9 mouse cellular contexts compared by ENCODE assay signal in the genomic region with DNA sequence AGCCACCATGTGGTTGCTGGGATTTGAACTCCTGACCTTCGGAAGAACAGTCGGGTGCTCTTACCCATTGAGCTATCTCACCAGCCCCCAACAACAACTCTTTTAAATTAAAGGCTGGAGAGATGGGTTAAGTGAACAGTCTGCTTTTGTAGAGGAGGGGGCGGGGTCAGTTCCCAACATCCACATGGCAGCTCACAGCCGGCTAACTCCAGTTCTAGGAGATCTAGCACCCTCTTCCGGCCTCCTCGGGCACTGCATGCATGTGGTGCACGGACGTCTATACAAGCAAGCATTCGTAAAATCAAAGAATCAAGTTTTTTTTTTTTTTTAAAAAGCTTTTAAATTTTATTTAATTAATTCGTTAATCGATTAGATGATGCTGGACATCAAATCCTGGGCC. TPM values are rescaled to one million over a fixed set of nuclear protein-coding genes. Genes with fewer than 3 reads are reported as not detected.
DNase-seq lines count a peak whose midpoint lies in the region; ATAC-seq and TF ChIP-seq lines count a peak whose summit lies in the region.
"Had no signal": no experiment of that assay in that cellular context is flagged by ENCODE, and none has a peak within 500 bp of the region (broad histone marks: within the 10 kb centered on the region; RNA-seq: fewer than 3 reads in every experiment).

No protein-coding gene starts in this region.

- no peak overlapping the region for H3K9ac ChIP-seq in forebrain, embryonic 11.5 days (ENCODE audit: low read length)
- H3K9ac ChIP-seq in forebrain, embryonic 12.5 days, result no peak overlapping the region
- H3K9ac ChIP-seq in stomach, postnatal 0 days (ENCODE audit: low read length), result no peak overlapping the region

- no peak overlapping the region for H3K4me3 ChIP-seq in forebrain, embryonic 11.5 days (ENCODE audit: low read depth, low read length)
- no peak overlapping the region for H3K4me3 ChIP-seq in forebrain, embryonic 12.5 days (replicated peaks)
- no peak overlapping the region for H3K4me3 ChIP-seq in G1E (ENCODE audit: low read depth, low read length)
- H3K4me3 ChIP-seq in stomach, postnatal 0 days (ENCODE audit: low read depth, low read length), result no peak overlapping the region

- 0 out of 2 replicates have a peak, but pooled peaks cover 1% of the 10 kb centered on the region for H3K4me1 ChIP-seq in forebrain, embryonic 11.5 days (replicated peaks; ENCODE audit: control insufficient read depth, insufficient read depth, low read length)
- peaks cover 14% of the 10 kb centered on the region for H3K4me1 ChIP-seq in forebrain, embryonic 12.5 days
- H3K4me1 ChIP-seq in G1E (ENCODE audit: insufficient read depth, low read depth, low read length), result peaks cover 14% of the 10 kb centered on the region
- H3K4me1 ChIP-seq in stomach, postnatal 0 days (replicated peaks; ENCODE audit: control insufficient read depth, insufficient read depth), result peaks cover 3% of the 10 kb centered on the region

- no peak for ATAC-seq in forebrain, embryonic 11.5 days (replicated peaks; ENCODE audit: low FRiP score)
- ATAC-seq in forebrain, embryonic 12.5 days (ENCODE audit: low FRiP score), result no peak
- ATAC-seq in G1E (ENCODE audit: extremely low read depth, insufficient number of reproducible peaks, low FRiP score, poor library complexity, severe bottlenecking), result no peak
- ATAC-seq in stomach, postnatal 0 days (ENCODE audit: low FRiP score, low TSS enrichment), result no peak

- peaks cover 31% of the 10 kb centered on the region for H3K27me3 ChIP-seq in forebrain, embryonic 11.5 days (ENCODE audit: control insufficient read depth, insufficient read depth, low read length)
- peaks cover 53% of the 10 kb centered on the region for H3K27me3 ChIP-seq in forebrain, embryonic 12.5 days
- peaks cover 24% of the 10 kb centered on the region for H3K27me3 ChIP-seq in G1E (ENCODE audit: insufficient read depth, low read length)
- no peaks in the 10 kb centered on the region for H3K27me3 ChIP-seq in stomach, postnatal 0 days (ENCODE audit: control insufficient read depth, insufficient read depth, low read length)

- no peak overlapping the region for H3K27ac ChIP-seq in forebrain, embryonic 11.5 days (ENCODE audit: low read depth, low read length)
- H3K27ac ChIP-seq in forebrain, embryonic 12.5 days, result no peak overlapping the region
- no peak overlapping the region for H3K27ac ChIP-seq in stomach, postnatal 0 days (replicated peaks)

- TF ChIP-seq EP300 in stomach, postnatal 0 days (optimal IDR thresholded peaks at IDR 0.05), result no peak

- peak; percentile 39; the same call in 1 of the 2 replicates for TF ChIP-seq CTCF in G1E (IDR thresholded peaks at IDR 0.05; ENCODE audit: low read depth, low read length)
- peak; percentile 77 for TF ChIP-seq CTCF in stomach, postnatal 0 days (IDR thresholded peaks at IDR 0.05; ENCODE audit: low read depth)

- peak; percentile 83 for DNase-seq in forebrain, embryonic 11.5 days (ENCODE audit: low spot score)
- DNase-seq in G1E (ENCODE audit: low spot score), result no peak
- DNase-seq in cerebellum, adult 8-10 months, result peak; percentile 32
- peak; percentile 75 for DNase-seq in gastrocnemius, postnatal 14 days
- peak; percentile 68 to 73 for DNase-seq in layer of hippocampus, postnatal 14 days (ENCODE audit: low spot score in 2 of 2)
- DNase-seq in mesoderm, embryonic 11.5 days (ENCODE audit: low read depth, low spot score), result peak; percentile 71
- DNase-seq in stomach, postnatal 0 days (ENCODE audit: low spot score), result peak; percentile 84

- H3K4me2 ChIP-seq in forebrain, embryonic 11.5 days (ENCODE audit: low read depth, low read length, severe bottlenecking), result no peak overlapping the region
- no peak overlapping the region for H3K4me2 ChIP-seq in forebrain, embryonic 12.5 days
- no peak overlapping the region for H3K4me2 ChIP-seq in stomach, postnatal 0 days (replicated peaks; ENCODE audit: low read depth)

- 30% methylated on average over 11 of the region's 11 CpGs for WGBS in forebrain, embryonic 11.5 days
- 27% methylated on average over 11 of the region's 11 CpGs for WGBS in forebrain, embryonic 12.5 days
- WGBS in stomach, postnatal 0 days, result 30% methylated on average over 11 of the region's 11 CpGs

- no peaks in the 10 kb centered on the region for H3K9me3 ChIP-seq in forebrain, embryonic 11.5 days (ENCODE audit: control insufficient read depth, low read length)
- no peaks in the 10 kb centered on the region for H3K9me3 ChIP-seq in forebrain, embryonic 12.5 days
- peaks cover 14% of the 10 kb centered on the region for H3K9me3 ChIP-seq in G1E (replicated peaks)
- H3K9me3 ChIP-seq in stomach, postnatal 0 days (ENCODE audit: control insufficient read depth, low read length), result no peaks in the 10 kb centered on the region
- H3K9me3 ChIP-seq: megakaryocyte, embryonic 14.5 days had no signal

- no peaks in the 10 kb centered on the region for H3K36me3 ChIP-seq in forebrain, embryonic 11.5 days (ENCODE audit: control insufficient read depth, insufficient read depth, low read length)
- no peaks in the 10 kb centered on the region for H3K36me3 ChIP-seq in forebrain, embryonic 12.5 days (replicated peaks)
- H3K36me3 ChIP-seq in G1E (replicated peaks), result peaks cover 6% of the 10 kb centered on the region
- no peaks in the 10 kb centered on the region for H3K36me3 ChIP-seq in stomach, postnatal 0 days (ENCODE audit: control insufficient read depth, insufficient read depth, low read length)

- intact Hi-C loops in gastrocnemius, postnatal 14 days (cut with DNase I; ENCODE audit: low total_unique reads), result no loop called here

RNA-seq across cellular contexts. Expression of gene Phlda2, which starts 2.9 kb away (rescaled TPM):
- 1.2 and 2.3 TPM in 2 replicates for polyA plus RNA-seq in forebrain, embryonic 11.5 days (2014; fragmentation: Nextera tagmentation; extraction: Ambion mirVana)
- polyA plus RNA-seq in forebrain, embryonic 12.5 days (2016; fragmentation: Nextera tagmentation; extraction: Ambion mirVana), result 0.63 and 0.79 TPM in 2 replicates
- total RNA-seq in G1E (2014; fragmentation: Nextera tagmentation), result 2.1 and 6.4 TPM in 2 replicates
- total RNA-seq in G1E (2017), result 3.2 and 3.8 TPM in 2 replicates
- polyA plus RNA-seq in G1E (2012), result 18.7 and 22.1 TPM in 2 replicates
- not detected for total RNA-seq in gastrocnemius, postnatal 14 days (2021)
- not detected for total RNA-seq in layer of hippocampus, postnatal 14 days (2021)
- 15.3 and 16.8 TPM in 2 replicates for polyA plus RNA-seq in stomach, postnatal 0 days (2015; fragmentation: Nextera tagmentation; extraction: Ambion mirVana)

RNA-seq across cellular contexts. Expression of gene Slc22a18, which starts 32.3 kb away (rescaled TPM):
- polyA plus RNA-seq in forebrain, embryonic 11.5 days (2014; fragmentation: Nextera tagmentation; extraction: Ambion mirVana), result 0.20 and 0.29 TPM in 2 replicates
- polyA plus RNA-seq in forebrain, embryonic 12.5 days (2016; fragmentation: Nextera tagmentation; extraction: Ambion mirVana), result 0.26 and 0.27 TPM in 2 replicates
- total RNA-seq in G1E (2014; fragmentation: Nextera tagmentation), result 2.6 and 2.9 TPM in 2 replicates
- 3.9 and 5.0 TPM in 2 replicates for total RNA-seq in G1E (2017)
- polyA plus RNA-seq in G1E (2012), result 2.4 and 3.4 TPM in 2 replicates
- total RNA-seq in gastrocnemius, postnatal 14 days (2021), result under 1 TPM; 0.31 to 0.35 TPM
- total RNA-seq in layer of hippocampus, postnatal 14 days (2021), result under 1 TPM; 0.21 to 0.36 TPM
- 27.0 and 28.1 TPM in 2 replicates for polyA plus RNA-seq in stomach, postnatal 0 days (2015; fragmentation: Nextera tagmentation; extraction: Ambion mirVana)

RNA-seq across cellular contexts. Expression of gene Nap1l4, which starts 43.1 kb away (rescaled TPM):
- polyA plus RNA-seq in forebrain, embryonic 11.5 days (2014; fragmentation: Nextera tagmentation; extraction: Ambion mirVana), result 214 and 239 TPM in 2 replicates
- 357 and 369 TPM in 2 replicates for polyA plus RNA-seq in forebrain, embryonic 12.5 days (2016; fragmentation: Nextera tagmentation; extraction: Ambion mirVana)
- total RNA-seq in G1E (2014; fragmentation: Nextera tagmentation), result 96.6 and 138 TPM in 2 replicates
- 146 and 158 TPM in 2 replicates for total RNA-seq in G1E (2017)
- polyA plus RNA-seq in G1E (2012), result 59.5 and 84.7 TPM in 2 replicates
- total RNA-seq in gastrocnemius, postnatal 14 days (2021), result 100 to 1,000 TPM; 158 to 159 TPM
- 100 to 1,000 TPM; 130 to 138 TPM for total RNA-seq in layer of hippocampus, postnatal 14 days (2021)
- 98.5 and 99.4 TPM in 2 replicates for polyA plus RNA-seq in stomach, postnatal 0 days (2015; fragmentation: Nextera tagmentation; extraction: Ambion mirVana)

RNA-seq across cellular contexts. Expression of gene Cdkn1c, which starts 45.0 kb away (rescaled TPM):
- 372 and 435 TPM in 2 replicates for polyA plus RNA-seq in forebrain, embryonic 11.5 days (2014; fragmentation: Nextera tagmentation; extraction: Ambion mirVana)
- 326 and 351 TPM in 2 replicates for polyA plus RNA-seq in forebrain, embryonic 12.5 days (2016; fragmentation: Nextera tagmentation; extraction: Ambion mirVana)
- not detected in 2 replicates for total RNA-seq in G1E (2014; fragmentation: Nextera tagmentation)
- total RNA-seq in G1E (2017), result 0.06 TPM in 1 of 2 replicates, not detected in the other
- 0.03 and 0.15 TPM in 2 replicates for polyA plus RNA-seq in G1E (2012)
- total RNA-seq in gastrocnemius, postnatal 14 days (2021), result 100 to 1,000 TPM; 565 to 617 TPM
- total RNA-seq in layer of hippocampus, postnatal 14 days (2021), result 10 to 100 TPM in 1 of 2 experiments, 1 to 10 TPM in 1; 9.7 to 14.5 TPM
- 185 and 199 TPM in 2 replicates for polyA plus RNA-seq in stomach, postnatal 0 days (2015; fragmentation: Nextera tagmentation; extraction: Ambion mirVana)
